Comparison of ENCODE assay signal across 25 mouse cellular contexts in the genomic region with DNA sequence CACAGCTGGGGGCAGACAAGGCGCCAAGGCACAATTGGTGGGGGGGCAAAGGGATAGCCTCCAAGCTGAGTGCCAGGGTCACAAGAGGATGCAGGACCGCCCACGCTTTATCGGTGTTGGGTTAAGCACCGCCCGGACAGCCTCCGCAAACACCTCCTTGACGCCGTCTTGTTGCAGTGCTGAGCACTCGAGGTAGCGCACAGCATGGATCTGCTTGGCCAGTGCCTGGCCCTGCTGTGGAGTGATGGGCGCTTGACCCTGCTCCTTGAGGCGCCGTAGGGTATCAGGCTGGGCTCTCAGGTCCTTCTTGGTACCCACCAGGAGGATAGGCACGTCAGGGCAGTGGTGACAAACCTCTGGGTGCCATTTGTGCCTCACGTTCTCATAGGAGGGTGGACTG. TPM values are rescaled to one million over a fixed set of nuclear protein-coding genes. Genes with fewer than 3 reads are reported as not detected.
DNase-seq lines count a peak whose midpoint lies in the region; ATAC-seq and TF ChIP-seq lines count a peak whose summit lies in the region.
"Had no signal": no experiment of that assay in that cellular context is flagged by ENCODE, and none has a peak within 500 bp of the region (broad histone marks: within the 10 kb centered on the region; RNA-seq: fewer than 3 reads in every experiment).

No protein-coding gene starts in this region.

- no peak for TF ChIP-seq POLR2A in kidney, adult 2 months (IDR thresholded peaks at IDR 0.05; ENCODE audit: low read depth, low read length)
- no peak for TF ChIP-seq POLR2A in CH12.LX (IDR thresholded peaks at IDR 0.05; ENCODE audit: low read depth, low read length)

- in situ Hi-C loops in CH12.LX (cut with MboI; ENCODE audit: low pct_ligation_motif_present, low pct_unique_long_range_greater_than_20kb, low sequenced_read_pairs): no loop called here

- 93% methylated on average over 16 of the region's 16 CpGs for WGBS in kidney, embryonic 16.5 days
- 95% methylated on average over 16 of the region's 16 CpGs for WGBS in kidney, adult 2 months

- H3K9me3 ChIP-seq in kidney, embryonic 16.5 days (ENCODE audit: low read length): no peaks in the 10 kb centered on the region
- H3K9me3 ChIP-seq in megakaryocyte, embryonic 14.5 days: no peaks in the 10 kb centered on the region
- H3K9me3 ChIP-seq in CH12.LX (replicated peaks; ENCODE audit: low read length) (peaks cover 4% of the 10 kb centered on the region), E14TG2a.4 (ENCODE audit: low read length) (no peaks in the 10 kb centered on the region)
- H3K9me3 ChIP-seq: embryonic facial prominence, embryonic 10.5 days; embryonic facial prominence, embryonic 15.5 days; forebrain, embryonic 12.5 days; heart, embryonic 13.5 days; liver, embryonic 15.5 days had no signal

- 0 out of 2 replicates have a peak, but pooled peaks have one; percentile 32 for ATAC-seq in kidney, embryonic 16.5 days (ENCODE audit: low FRiP score, low TSS enrichment)
- no peak for ATAC-seq in megakaryocyte, adult 5-6 weeks (ENCODE audit: poor library complexity, severe bottlenecking)
- ATAC-seq: forebrain, postnatal 0 days; hindbrain, postnatal 0 days; intestine, embryonic 16.5 days; Patski had no signal

- no peak for TF ChIP-seq RAD21 in CH12.LX (IDR thresholded peaks at IDR 0.05; ENCODE audit: low read depth, low read length)

- no peaks in the 10 kb centered on the region for H3K4me1 ChIP-seq in kidney, embryonic 16.5 days (ENCODE audit: insufficient read depth, low read length)
- no peaks in the 10 kb centered on the region for H3K4me1 ChIP-seq in kidney, adult 2 months (ENCODE audit: control insufficient read depth, insufficient read depth, low read length)
- peaks cover 73% of the 10 kb centered on the region for H3K4me1 ChIP-seq in megakaryocyte, embryonic 14.5 days
- peaks cover 28 to 56% of the 10 kb centered on the region in 2 experiments for H3K4me1 ChIP-seq in CH12.LX (ENCODE audit: control insufficient read depth in 1 of 2, insufficient read depth in 2 of 2)
- H3K4me1 ChIP-seq in E14TG2a.4 (replicated peaks; ENCODE audit: low read depth, low read length): peaks cover 51% of the 10 kb centered on the region
- H3K4me1 ChIP-seq: forebrain, embryonic 12.5 days had no signal

- no peaks in the 10 kb centered on the region for H3K27me3 ChIP-seq in kidney, embryonic 16.5 days (ENCODE audit: insufficient read depth, low read length)
- no peaks in the 10 kb centered on the region for H3K27me3 ChIP-seq in kidney, adult 2 months (replicated peaks; ENCODE audit: control insufficient read depth, insufficient read depth, low read length)
- no peaks in the 10 kb centered on the region for H3K27me3 ChIP-seq in megakaryocyte, embryonic 14.5 days (replicated peaks)
- H3K27me3 ChIP-seq in CH12.LX (replicated peaks) (peaks cover under 1% of the 10 kb centered on the region), E14TG2a.4 (ENCODE audit: insufficient read depth, low read length) (peaks cover 15% of the 10 kb centered on the region; the same call in 1 of the 2 replicates)
- H3K27me3 ChIP-seq: embryonic facial prominence, embryonic 15.5 days; forebrain, embryonic 12.5 days; heart, embryonic 13.5 days; liver, embryonic 15.5 days; Patski had no signal

- no peak overlapping the region for H3K9ac ChIP-seq in kidney, embryonic 16.5 days (replicated peaks; ENCODE audit: low read length)
- H3K9ac ChIP-seq in CH12.LX (ENCODE audit: insufficient read depth, low read depth): no peak overlapping the region
- H3K9ac ChIP-seq: embryonic facial prominence, embryonic 15.5 days; forebrain, embryonic 12.5 days; forebrain, postnatal 0 days; heart, embryonic 13.5 days; liver, embryonic 15.5 days had no signal

- no peak overlapping the region for H3K4me3 ChIP-seq in kidney, embryonic 16.5 days (ENCODE audit: low read length)
- no peak overlapping the region for H3K4me3 ChIP-seq in kidney, adult 2 months (ENCODE audit: insufficient read depth, low read depth, low read length)
- H3K4me3 ChIP-seq in megakaryocyte, embryonic 14.5 days (replicated peaks): peak overlapping the region; percentile 8
- H3K4me3 ChIP-seq in CH12.LX (replicated peaks in 1 of 3; ENCODE audit: low read depth in 2 of 3, low read length in 2 of 3, poor library complexity in 1 of 3): no peak overlapping the region
- peak overlapping the region; percentile 39 for H3K4me3 ChIP-seq in E14TG2a.4 (replicated peaks; ENCODE audit: low read length)
- H3K4me3 ChIP-seq: embryonic facial prominence, embryonic 10.5 days; embryonic facial prominence, embryonic 15.5 days; forebrain, embryonic 12.5 days; heart, embryonic 13.5 days; liver, embryonic 15.5 days had no signal

- no peak overlapping the region for H3K27ac ChIP-seq in kidney, embryonic 16.5 days (ENCODE audit: low read length)
- no peak overlapping the region for H3K27ac ChIP-seq in kidney, adult 2 months (ENCODE audit: insufficient read depth, low read depth, low read length)
- 0 out of 2 replicates have a peak overlapping the region, but pooled peaks have one; percentile 8 for H3K27ac ChIP-seq in CH12.LX (ENCODE audit: insufficient read depth, low read depth)
- H3K27ac ChIP-seq: embryonic facial prominence, embryonic 10.5 days; embryonic facial prominence, embryonic 15.5 days; forebrain, embryonic 12.5 days; heart, embryonic 13.5 days; hindbrain, postnatal 0 days; liver, embryonic 15.5 days had no signal

- no peak overlapping the region for H3K4me2 ChIP-seq in kidney, embryonic 16.5 days (replicated peaks; ENCODE audit: low read depth, low read length)
- no peak overlapping the region for H3K4me2 ChIP-seq in CH12.LX (ENCODE audit: insufficient read depth, low read depth, poor library complexity, severe bottlenecking)
- H3K4me2 ChIP-seq: embryonic facial prominence, embryonic 15.5 days; forebrain, embryonic 12.5 days; heart, embryonic 13.5 days; liver, embryonic 15.5 days had no signal

- TF ChIP-seq CTCF in kidney, adult 2 months (conservative IDR thresholded peaks at IDR 0.05; ENCODE audit: insufficient read depth, insufficient read length, low read depth, low read length): no peak
- TF ChIP-seq CTCF in CH12.LX (conservative IDR thresholded peaks at IDR 0.05 in 1 of 2, IDR thresholded peaks at IDR 0.05 in 1 of 2; ENCODE audit: low read depth in 2 of 2, low read length in 2 of 2) (no peak), E14TG2a.4 (conservative IDR thresholded peaks at IDR 0.05; ENCODE audit: low read length) (no peak)

- peaks cover 7% of the 10 kb centered on the region; the same call in 1 of the 2 replicates for H3K79me2 ChIP-seq in CH12.LX (replicated peaks; ENCODE audit: control insufficient read depth, extremely low read depth, insufficient read depth, poor library complexity, severe bottlenecking)

- DNase-seq in kidney, adult 2 months: no peak
- DNase-seq in CH12.LX (ENCODE audit: extremely low read depth): no peak
- no peak for DNase-seq in adrenal gland, postnatal 4 days (ENCODE audit: low spot score in 2 of 2)
- DNase-seq: adrenal gland, postnatal 14 days; B cell, adult 2 months; cerebellum, adult 18-20 months; cerebellum, postnatal 14 days; forebrain, postnatal 0 days; heart, postnatal 10 days; kidney, adult 9 months; retina, postnatal 1 day; right cerebral cortex, postnatal 14 days; thymus, postnatal 4 days had no signal

- no peak for TF ChIP-seq EP300 in CH12.LX (IDR thresholded peaks at IDR 0.05; ENCODE audit: low read length)

- H3K36me3 ChIP-seq in kidney, embryonic 16.5 days (ENCODE audit: insufficient read depth, low read length): peaks cover 47% of the 10 kb centered on the region
- H3K36me3 ChIP-seq in kidney, adult 2 months (ENCODE audit: control insufficient read depth, insufficient read depth, low read length): no peaks in the 10 kb centered on the region
- peaks cover 98% of the 10 kb centered on the region for H3K36me3 ChIP-seq in megakaryocyte, embryonic 14.5 days (replicated peaks; ENCODE audit: low read length)
- H3K36me3 ChIP-seq in CH12.LX (replicated peaks in 1 of 2; ENCODE audit: control insufficient read depth in 1 of 2, insufficient read depth in 1 of 2, low read length in 1 of 2) (peaks cover 59 to 94% of the 10 kb centered on the region in 2 experiments), E14TG2a.4 (ENCODE audit: insufficient read depth, low read length) (peaks cover 57% of the 10 kb centered on the region)

- dilution Hi-C loops in CH12.LX (cut with MboI; ENCODE audit: extremely low pct_ligation_motif_present, extremely low pct_unique_long_range_greater_than_20kb, low sequenced_read_pairs): no loop called here

RNA-seq across cellular contexts. Expression of a gene that starts 16.3 kb away (rescaled TPM):
- polyA plus RNA-seq in kidney, embryonic 16.5 days (2015; fragmentation: Nextera tagmentation; extraction: Ambion mirVana): 61.2 and 64.9 TPM in 2 replicates
- 39.2 and 52.3 TPM in 2 replicates for polyA plus RNA-seq in kidney, adult 2 months (2012; rRNA removed)
- 210 and 238 TPM in 2 replicates for polyA plus RNA-seq in megakaryocyte, embryonic 14.5 days (2012; ENCODE audit: insufficient read depth, low replicate concordance)
- 359 and 397 TPM in 2 replicates for total RNA-seq in megakaryocyte, adult 5-6 weeks (2015)
- 89.0 and 112 TPM in 2 replicates for total RNA-seq in megakaryocyte, adult 5-6 weeks (2017)
- total RNA-seq in CH12.LX (2012; rRNA removed) (17.1 and 22.7 TPM in 2 replicates), CH12.LX (2014; rRNA removed) (9.6 and 12.2 TPM in 2 replicates)
- 109 and 118 TPM in 2 replicates for polyA plus RNA-seq in CH12.LX (2012; ENCODE audit: insufficient read length, low read depth)
- 10 to 100 TPM; 57.3 to 57.5 TPM for total RNA-seq in adrenal gland, postnatal 4 days (2021)

RNA-seq across cellular contexts. Expression of a gene that starts 28.0 kb away (rescaled TPM):
- 14.8 and 17.0 TPM in 2 replicates for polyA plus RNA-seq in kidney, embryonic 16.5 days (2015; fragmentation: Nextera tagmentation; extraction: Ambion mirVana)
- 33.6 and 37.0 TPM in 2 replicates for polyA plus RNA-seq in kidney, adult 2 months (2012; rRNA removed)
- polyA plus RNA-seq in megakaryocyte, embryonic 14.5 days (2012; ENCODE audit: insufficient read depth, low replicate concordance): 106 and 312 TPM in 2 replicates
- 28.0 and 28.8 TPM in 2 replicates for total RNA-seq in megakaryocyte, adult 5-6 weeks (2015)
- total RNA-seq in megakaryocyte, adult 5-6 weeks (2017): 35.5 and 59.3 TPM in 2 replicates
- total RNA-seq in CH12.LX (2012; rRNA removed) (8.9 and 10.2 TPM in 2 replicates), CH12.LX (2014; rRNA removed) (21.0 and 26.6 TPM in 2 replicates)
- polyA plus RNA-seq in CH12.LX (2012; ENCODE audit: insufficient read length, low read depth): 23.9 and 24.1 TPM in 2 replicates
- total RNA-seq in adrenal gland, postnatal 4 days (2021): 10 to 100 TPM; 68.2 to 74.1 TPM

RNA-seq across cellular contexts. Expression of a gene that starts 29.6 kb away (rescaled TPM):
- 82.9 and 84.7 TPM in 2 replicates for polyA plus RNA-seq in kidney, embryonic 16.5 days (2015; fragmentation: Nextera tagmentation; extraction: Ambion mirVana)
- polyA plus RNA-seq in kidney, adult 2 months (2012; rRNA removed): 50.8 and 65.9 TPM in 2 replicates
- polyA plus RNA-seq in megakaryocyte, embryonic 14.5 days (2012; ENCODE audit: insufficient read depth, low replicate concordance): 8.0 and 17.3 TPM in 2 replicates
- total RNA-seq in megakaryocyte, adult 5-6 weeks (2015): 32.7 and 38.7 TPM in 2 replicates
- 19.7 and 20.0 TPM in 2 replicates for total RNA-seq in megakaryocyte, adult 5-6 weeks (2017)
- total RNA-seq in CH12.LX (2012; rRNA removed): 13.2 and 18.3 TPM in 2 replicates
- total RNA-seq in CH12.LX (2014; rRNA removed): 20.3 and 23.7 TPM in 2 replicates
- 26.1 and 38.5 TPM in 2 replicates for polyA plus RNA-seq in CH12.LX (2012; ENCODE audit: insufficient read length, low read depth)
- total RNA-seq in adrenal gland, postnatal 4 days (2021): 100 to 1,000 TPM; 130 TPM

RNA-seq across cellular contexts. Expression of a gene that starts 29.6 kb away (rescaled TPM):
- polyA plus RNA-seq in kidney, embryonic 16.5 days (2015; fragmentation: Nextera tagmentation; extraction: Ambion mirVana): 36.4 and 39.6 TPM in 2 replicates
- 13.0 and 13.3 TPM in 2 replicates for polyA plus RNA-seq in kidney, adult 2 months (2012; rRNA removed)
- polyA plus RNA-seq in megakaryocyte, embryonic 14.5 days (2012; ENCODE audit: insufficient read depth, low replicate concordance): 0.81 and 1.1 TPM in 2 replicates
- 55.6 and 60.6 TPM in 2 replicates for total RNA-seq in megakaryocyte, adult 5-6 weeks (2015)
- 39.4 and 43.7 TPM in 2 replicates for total RNA-seq in megakaryocyte, adult 5-6 weeks (2017)
- 24.6 and 27.3 TPM in 2 replicates for total RNA-seq in CH12.LX (2012; rRNA removed)
- 23.9 and 25.0 TPM in 2 replicates for total RNA-seq in CH12.LX (2014; rRNA removed)
- polyA plus RNA-seq in CH12.LX (2012; ENCODE audit: insufficient read length, low read depth): 34.3 and 37.1 TPM in 2 replicates
- total RNA-seq in adrenal gland, postnatal 4 days (2021): 10 to 100 TPM; 61.4 to 67.3 TPM

Comparison
In these comparisons a context has a peak if more than half of its experiments do, and no peak if none do; other contexts are left out.
1. H3K4me3 ChIP-seq: peak in megakaryocyte, embryonic 14.5 days (single experiment) and E14TG2a.4 (single experiment); none in kidney, embryonic 16.5 days (single experiment), kidney, adult 2 months (single experiment) and CH12.LX (0 of 3).